Mouse (Mus musculus) C2C12 (cell line): ENCODE data around the gene Arid5b. TPM values are rescaled to one million over a fixed set of nuclear protein-coding genes. Genes with fewer than 3 reads are reported as not detected.

Source experiments
- H3K27me3 ChIP-seq: one replicate; pipeline ENCODE4 v1.6.1; 2011; ENCODE audit not compliant: control insufficient read depth, insufficient read depth, insufficient read length
- H3K36me3 ChIP-seq: one replicate; pipeline ENCODE4 v1.6.1; 2011; ENCODE audit not compliant: control insufficient read depth, insufficient read depth
- H3K4me3 ChIP-seq: one replicate; pipeline ENCODE4 v1.5.1; 2011; ENCODE audit warnings: mild to moderate bottlenecking, control low read depth; ENCODE audit not compliant: poor library complexity, insufficient read depth, severe bottlenecking
- H3K79me2 ChIP-seq: one replicate; pipeline ENCODE4 v1.6.1; 2011; ENCODE audit not compliant: control insufficient read depth, insufficient read depth
- H3K79me3 ChIP-seq: one replicate; pipeline ENCODE4 v1.6.1; 2011; ENCODE audit warnings: low read depth, control low read depth
- H3ac ChIP-seq: one replicate; pipeline ENCODE3; 2011; ENCODE audit warnings: low read depth; ENCODE audit not compliant: control insufficient read depth, insufficient read length
- CEBPB ChIP-seq: IDR thresholded peaks from one replicate; pipeline ENCODE4 v1.6.1; 2011; ENCODE audit warnings: low read depth, mild to moderate bottlenecking, control low read depth, moderate library complexity
- CTCF ChIP-seq: IDR thresholded peaks from one replicate; pipeline ENCODE4 v1.5.1; 2011; ENCODE audit not compliant: control insufficient read depth, insufficient read depth, insufficient read length
- FOSL1 ChIP-seq: IDR thresholded peaks from one replicate; pipeline ENCODE4 v1.8.0; 2011; ENCODE audit warnings: mild to moderate bottlenecking, low read length; ENCODE audit not compliant: poor library complexity, insufficient read depth, severe bottlenecking
- MAX ChIP-seq: IDR thresholded peaks from one replicate; pipeline ENCODE4 v1.6.1; 2011; ENCODE audit warnings: mild to moderate bottlenecking, control low read depth
- MYOD1 ChIP-seq: IDR thresholded peaks from one replicate; pipeline ENCODE4 v1.6.1; 2011; ENCODE audit warnings: low read depth; ENCODE audit not compliant: control insufficient read depth, insufficient read length
- MYOG ChIP-seq: IDR thresholded peaks from one replicate; pipeline ENCODE4 v1.6.1; 2011; ENCODE audit not compliant: control insufficient read depth, insufficient read length; ENCODE audit errors: extremely low read depth
- USF1 ChIP-seq: IDR thresholded peaks from one replicate; pipeline ENCODE4 v1.6.1; 2011; ENCODE audit warnings: low read depth, mild to moderate bottlenecking, control low read depth, moderate library complexity
- polyA plus RNA-seq: library from polyadenylated mRNA; unstranded; fragments of >200 nt; fragmentation: generic; extraction: Trizol; gene quantifications from one replicate; pipeline ENCODE4 v1.2.1, GENCODE M21; 2012; ENCODE audit warnings: missing spikeins

Arid5b gene
- polyA plus RNA-seq, 1 experiment = 6.0 TPM

GRCm38 (mm10) chr10:68193561-68193960, 85.0 kb downstream of the Arid5b start:
- no peaks in the 10 kb centered on the region for H3K27me3 ChIP-seq
- H3K79me3 ChIP-seq = peaks cover 4% of the 10 kb centered on the region
- TF ChIP-seq MYOG (no peak), MYOD1 (no peak), USF1 (no peak), FOSL1 (no peak), CTCF (no peak)
- H3K79me2 ChIP-seq = peaks cover 26% of the 10 kb centered on the region
- no peak overlapping the region for H3ac ChIP-seq
- no peaks in the 10 kb centered on the region for H3K36me3 ChIP-seq
- H3K4me3 ChIP-seq = no peak overlapping the region

GRCm38 (mm10) chr10:68192824-68193255, 85.7 kb downstream of the Arid5b start:
- Histone ChIP-seq H3K4me3 (no peak overlapping the region), H3K36me3 (no peaks in the 10 kb centered on the region), H3K79me3 (peaks cover 4% of the 10 kb centered on the region), H3K79me2 (peaks cover 26% of the 10 kb centered on the region), H3K27me3 (no peaks in the 10 kb centered on the region), H3ac (no peak overlapping the region)
- TF ChIP-seq CTCF (no peak), USF1 (peak; percentile 72), MAX (no peak)

GRCm38 (mm10) chr10:68191691-68192380, 86.7 kb downstream of the Arid5b start:
- Histone ChIP-seq H3K79me3 (peaks cover 4% of the 10 kb centered on the region), H3ac (no peak overlapping the region), H3K4me3 (no peak overlapping the region), H3K36me3 (peaks cover under 1% of the 10 kb centered on the region), H3K79me2 (peaks cover 26% of the 10 kb centered on the region), H3K27me3 (no peaks in the 10 kb centered on the region)
- TF ChIP-seq FOSL1 (no peak), MAX (no peak), MYOD1 (no peak), CTCF (no peak), MYOG (no peak), USF1 (no peak)

- Histone ChIP-seq H3K27me3 (no peaks in the 10 kb centered on the region), H3K79me2 (peaks cover 26% of the 10 kb centered on the region), H3K79me3 (peaks cover 4% of the 10 kb centered on the region), H3K36me3 (peaks cover 7% of the 10 kb centered on the region), H3K4me3 (no peak overlapping the region), H3ac (no peak overlapping the region)
- no peak for TF ChIP-seq MYOG
- TF ChIP-seq MYOD1 = no peak
- no peak for TF ChIP-seq CTCF
- TF ChIP-seq FOSL1 = no peak
- no peak for TF ChIP-seq CEBPB
- TF ChIP-seq USF1 = no peak
- no peak for TF ChIP-seq MAX
These were observed 87.4 kb downstream of the Arid5b start for GRCm38 (mm10) chr10:68191146-68191545.

GRCm38 (mm10) chr10:68189847-68190246, 88.7 kb downstream of the Arid5b start:
- no peaks in the 10 kb centered on the region for H3K27me3 ChIP-seq
- peaks cover 20% of the 10 kb centered on the region for H3K36me3 ChIP-seq
- H3ac ChIP-seq = no peak overlapping the region
- H3K79me2 ChIP-seq = peaks cover 26% of the 10 kb centered on the region
- peaks cover 1% of the 10 kb centered on the region for H3K79me3 ChIP-seq
- no peak overlapping the region for H3K4me3 ChIP-seq
- TF ChIP-seq MYOD1 (no peak), USF1 (no peak), MAX (no peak), MYOG (no peak), FOSL1 (no peak), CTCF (no peak), CEBPB (no peak)

- Histone ChIP-seq H3K27me3 (no peaks in the 10 kb centered on the region), H3K36me3 (peaks cover 38% of the 10 kb centered on the region), H3K4me3 (no peak overlapping the region), H3ac (no peak overlapping the region), H3K79me3 (peaks cover 6% of the 10 kb centered on the region), H3K79me2 (peaks cover 37% of the 10 kb centered on the region)
- no peak for TF ChIP-seq USF1
- no peak for TF ChIP-seq FOSL1
- TF ChIP-seq CEBPB = no peak
- no peak for TF ChIP-seq MYOG
- TF ChIP-seq CTCF = no peak
- TF ChIP-seq MAX = no peak
- no peak for TF ChIP-seq MYOD1
These were observed 95.4 kb downstream of the Arid5b start for GRCm38 (mm10) chr10:68183096-68183495.

GRCm38 (mm10) chr10:68182266-68182665, 96.3 kb downstream of the Arid5b start:
- peaks cover 38% of the 10 kb centered on the region for H3K36me3 ChIP-seq
- peaks cover 45% of the 10 kb centered on the region for H3K79me2 ChIP-seq
- TF ChIP-seq MAX (no peak), MYOG (no peak), CEBPB (no peak), USF1 (no peak), MYOD1 (no peak), FOSL1 (no peak), CTCF (no peak)
- H3K27me3 ChIP-seq = no peaks in the 10 kb centered on the region
- peaks cover 6% of the 10 kb centered on the region for H3K79me3 ChIP-seq
- H3ac ChIP-seq = no peak overlapping the region
- H3K4me3 ChIP-seq = no peak overlapping the region
